17 mouse cellular contexts compared by ENCODE assay signal in genomic region chr3:95117751-95118150, GRCm38 (mm10).
"Had no signal": no experiment of that assay in that cellular context is flagged by ENCODE, and none has a peak within 500 bp of the region (broad histone marks: within the 10 kb centered on the region; RNA-seq: fewer than 3 reads in every experiment).

No protein-coding gene starts in this region.

- H3K9me3 ChIP-seq: kidney, embryonic 15.5 days; limb, embryonic 12.5 days; liver, embryonic 13.5 days; lung, embryonic 15.5 days; neural tube, embryonic 15.5 days; stomach, embryonic 15.5 days had no signal

- H3K4me1 ChIP-seq: limb, embryonic 12.5 days; stomach, embryonic 15.5 days had no signal

- H3K4me3 ChIP-seq: kidney, embryonic 15.5 days; limb, embryonic 12.5 days; liver, embryonic 13.5 days; lung, embryonic 15.5 days; neural tube, embryonic 15.5 days; stomach, embryonic 15.5 days had no signal

- H3K9ac ChIP-seq: kidney, embryonic 15.5 days; limb, embryonic 12.5 days; liver, embryonic 13.5 days; liver, postnatal 0 days; lung, embryonic 15.5 days; neural tube, embryonic 15.5 days; stomach, embryonic 15.5 days had no signal

- ATAC-seq: liver, postnatal 0 days; midbrain, embryonic 16.5 days had no signal

- H3K27ac ChIP-seq: kidney, embryonic 15.5 days; limb, embryonic 12.5 days; liver, embryonic 13.5 days; lung, embryonic 15.5 days; neural tube, embryonic 15.5 days; stomach, embryonic 15.5 days had no signal

- H3K4me2 ChIP-seq: kidney, embryonic 15.5 days; limb, embryonic 12.5 days; liver, embryonic 13.5 days; lung, embryonic 15.5 days; midbrain, embryonic 11.5 days; neural tube, embryonic 15.5 days; stomach, embryonic 15.5 days had no signal

- H3K27me3 ChIP-seq: kidney, embryonic 15.5 days; limb, embryonic 12.5 days; liver, embryonic 13.5 days; lung, embryonic 15.5 days; neural tube, embryonic 15.5 days; stomach, embryonic 15.5 days had no signal

- DNase-seq: kidney, adult 18-20 months; kidney, postnatal 14 days; layer of hippocampus, postnatal 36 days; liver; liver, embryonic 13.5 days; liver, postnatal 0 days; lung, postnatal 36 days; spleen, adult 18-20 months; thymus, adult 2 months; thymus, postnatal 25 days had no signal
